Mouse (Mus musculus) WW6 (cell line): Measurements from ENCODE around the gene Hpse2.
A peak's percentile ranks its signal among the peaks of the same experiment; 100 is the strongest.

Experiments used
- DNase-seq: peaks from one replicate; pipeline ENCODE4 v3.0.0-alpha.2; 2013; ENCODE audit warnings: low read depth, low spot score

Hpse2 gene

GRCm38 (mm10) chr19:43174812-43175211 is 213.3 kb downstream of the Hpse2 start:
- DNase-seq: no peak

GRCm38 (mm10) chr19:43156085-43156484 is 232.1 kb downstream of the Hpse2 start:
- DNase-seq: no peak

- DNase-seq: no peak
Measured at GRCm38 (mm10) chr19:43155582-43155981, 232.6 kb downstream of the Hpse2 start.

- DNase-seq: no peak
Measured at GRCm38 (mm10) chr19:43147901-43148300, 240.3 kb downstream of the Hpse2 start.

- no peak for DNase-seq
Measured at GRCm38 (mm10) chr19:43146820-43147219, 241.3 kb downstream of the Hpse2 start.

DNA sequence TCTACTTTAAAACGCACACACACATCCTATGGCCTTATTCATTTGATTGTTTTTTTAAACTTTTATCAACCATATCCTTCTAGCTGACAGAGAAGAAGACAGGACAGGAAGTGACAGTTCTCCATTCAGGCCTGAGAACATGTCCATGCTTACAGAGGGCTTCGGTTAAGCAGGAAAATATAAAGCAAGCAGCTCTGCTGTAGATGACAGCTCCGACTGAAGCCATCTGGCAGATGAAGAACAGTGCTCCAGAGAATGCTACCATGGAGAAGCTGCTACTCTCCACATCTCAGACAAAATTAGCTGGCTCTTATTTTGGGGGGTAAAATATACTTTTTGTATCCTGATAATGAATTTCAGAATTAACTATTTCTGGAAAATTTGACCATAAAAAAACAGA is 246.5 kb downstream of the Hpse2 start:
- no peak for DNase-seq

GRCm38 (mm10) chr19:43109796-43110195 is 278.4 kb downstream of the Hpse2 start:
- DNase-seq: no peak

DNA sequence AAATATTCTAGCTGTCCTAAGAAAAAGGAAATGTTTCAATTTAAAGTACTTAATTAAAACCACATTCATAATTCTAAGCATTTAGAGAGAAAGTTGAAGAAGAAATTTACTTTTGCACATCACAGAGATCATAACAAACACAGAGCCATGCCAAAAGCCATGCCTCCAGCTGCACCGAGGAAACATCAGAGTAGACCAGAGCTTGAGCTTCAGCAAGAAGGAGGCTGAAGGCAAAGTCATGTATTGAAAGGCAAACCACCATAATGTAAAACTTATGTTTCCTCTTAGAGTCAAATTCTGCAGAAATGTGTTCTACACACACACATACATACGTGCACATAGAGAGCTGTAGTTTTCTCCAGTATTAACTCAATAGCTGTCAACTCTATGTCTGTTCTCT is 291.2 kb downstream of the Hpse2 start:
- DNase-seq: no peak

DNA sequence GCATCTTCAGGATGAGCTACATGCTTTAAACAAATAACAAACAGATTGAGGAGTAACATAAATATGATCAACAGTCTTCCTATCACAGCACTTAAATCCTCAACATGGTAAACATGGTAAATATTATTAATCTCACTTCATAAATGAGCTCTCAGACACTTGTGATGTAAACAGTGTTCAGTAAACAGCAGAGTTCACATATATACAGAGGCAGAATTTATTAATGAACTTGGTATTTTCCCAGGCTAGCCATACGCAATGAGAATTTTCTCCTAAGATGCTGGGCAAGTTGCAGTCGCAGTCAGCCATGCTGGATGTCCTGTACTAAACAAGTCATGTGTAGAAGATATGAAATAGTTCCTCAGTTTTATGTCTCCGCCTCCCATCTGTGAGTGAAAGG is 300.9 kb downstream of the Hpse2 start:
- DNase-seq: no peak

- no peak for DNase-seq
Measured at GRCm38 (mm10) chr19:43064155-43064554, 324.0 kb downstream of the Hpse2 start.

- no peak for DNase-seq
Measured at GRCm38 (mm10) chr19:43044506-43044905, 343.6 kb downstream of the Hpse2 start.

DNA sequence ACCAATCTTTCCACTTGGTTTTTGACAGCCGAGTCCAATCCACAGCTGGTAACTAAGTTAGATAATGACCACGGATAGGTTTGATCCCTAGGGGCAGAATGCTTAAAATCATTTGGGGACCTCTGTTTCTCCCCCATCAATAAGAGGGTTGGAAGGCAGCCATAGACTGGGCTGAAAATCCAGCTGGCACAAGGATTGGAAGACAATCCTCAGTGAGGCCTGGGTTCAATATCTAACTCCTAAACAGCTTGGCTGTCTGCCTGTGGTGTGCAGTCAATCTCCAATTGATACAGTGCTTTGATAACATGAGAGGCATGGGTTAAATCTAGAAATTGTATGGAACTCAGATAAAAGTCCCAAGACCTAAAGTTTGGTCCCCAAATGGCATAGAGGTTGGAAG is 345.4 kb downstream of the Hpse2 start:
- no peak for DNase-seq

DNA sequence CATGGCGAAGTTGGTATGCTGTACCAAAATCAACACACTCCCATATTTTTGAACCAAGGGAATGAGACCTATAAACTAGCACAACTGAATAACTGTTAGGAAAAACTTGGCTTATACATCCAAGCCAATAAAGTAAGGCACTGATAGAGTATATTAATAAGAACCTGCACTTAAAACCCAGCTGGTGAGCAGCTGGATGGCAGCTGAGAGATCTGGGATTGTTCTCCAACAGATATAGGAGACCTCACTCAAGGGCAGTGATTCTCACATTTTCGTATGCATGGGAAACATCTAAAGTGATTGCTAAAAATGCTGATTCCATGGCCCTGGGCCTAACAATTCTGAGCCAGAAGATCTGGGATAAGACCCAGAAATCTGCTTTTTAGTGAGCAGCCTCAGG is 345.9 kb downstream of the Hpse2 start:
- DNase-seq: no peak

GRCm38 (mm10) chr19:43036381-43036780 is 351.8 kb downstream of the Hpse2 start:
- no peak for DNase-seq

- peak; percentile 18 for DNase-seq
Measured at GRCm38 (mm10) chr19:43027305-43027704, 360.9 kb downstream of the Hpse2 start.

DNA sequence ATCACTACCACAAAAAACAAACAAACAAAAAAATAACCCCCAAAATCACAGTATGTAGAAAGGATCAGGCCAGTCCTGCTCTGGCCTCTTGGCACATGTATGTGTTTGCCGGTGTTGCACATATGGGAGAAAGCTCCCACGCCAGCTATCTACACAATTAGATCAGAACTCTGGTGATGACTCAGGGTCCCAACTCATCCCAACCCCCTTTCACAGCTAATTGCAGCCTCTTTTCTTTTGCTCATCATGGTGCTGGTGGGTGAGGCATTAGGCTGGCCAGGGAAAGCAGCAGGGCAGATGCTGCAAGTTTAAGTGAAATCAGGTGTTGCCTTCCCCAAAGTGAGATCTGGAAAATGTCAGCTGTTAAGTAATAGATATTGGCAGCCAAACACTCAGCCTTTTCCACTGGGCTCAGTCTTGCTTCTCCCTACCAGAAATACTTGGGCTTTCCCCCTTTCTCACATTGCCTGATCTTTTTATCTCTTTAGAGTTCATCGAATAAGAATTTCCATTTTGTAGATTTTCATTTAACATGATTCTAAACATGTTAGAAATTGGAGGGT is 365.5 kb downstream of the Hpse2 start:
- DNase-seq: no peak

GRCm38 (mm10) chr19:43018792-43019191 is 369.4 kb downstream of the Hpse2 start:
- DNase-seq: no peak

- DNase-seq: no peak
Measured at GRCm38 (mm10) chr19:42996406-42996805, 391.7 kb downstream of the Hpse2 start.

- DNase-seq: no peak
Measured at GRCm38 (mm10) chr19:42988833-42989232, 399.3 kb downstream of the Hpse2 start.

DNA sequence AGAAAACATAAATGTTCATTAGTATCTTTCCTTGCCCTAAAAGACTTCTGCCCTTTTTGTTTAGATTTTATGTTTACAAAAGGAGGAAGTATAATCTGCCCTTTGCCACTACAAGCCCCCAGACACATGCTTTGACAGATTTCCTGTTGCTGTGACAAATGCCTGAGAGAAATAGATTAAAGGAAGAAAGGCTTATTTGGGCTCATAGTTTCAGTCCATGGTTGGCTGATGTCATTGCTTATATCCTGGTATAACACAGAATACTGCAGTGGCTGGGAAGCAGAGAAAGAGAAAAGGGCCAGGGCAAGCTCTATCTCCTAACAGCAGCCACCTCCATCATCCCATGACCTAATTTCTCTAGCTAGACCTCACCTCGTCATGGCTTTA is 401.8 kb downstream of the Hpse2 start:
- no peak for DNase-seq

GRCm38 (mm10) chr19:42985372-42986314 is 402.5 kb downstream of the Hpse2 start:
- DNase-seq: no peak

DNA sequence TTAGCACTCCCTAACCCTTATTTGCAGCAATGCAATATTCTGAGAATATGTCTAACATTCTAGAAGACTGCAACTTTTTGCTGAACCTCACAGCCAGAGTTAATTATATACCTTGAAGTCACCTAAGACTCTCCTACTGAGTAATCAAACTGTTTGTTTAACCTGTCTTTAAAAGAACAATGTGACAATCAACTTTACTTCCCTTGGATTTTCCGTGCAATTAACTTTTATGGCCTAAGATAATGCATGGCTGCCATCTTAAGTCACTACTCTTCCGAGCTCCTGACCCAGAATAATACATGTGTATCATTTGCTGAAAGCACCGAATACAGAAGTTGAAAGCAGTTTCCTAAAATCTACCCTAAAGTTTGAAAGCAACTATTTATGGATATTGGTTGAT is 407.6 kb downstream of the Hpse2 start:
- DNase-seq: no peak

DNA sequence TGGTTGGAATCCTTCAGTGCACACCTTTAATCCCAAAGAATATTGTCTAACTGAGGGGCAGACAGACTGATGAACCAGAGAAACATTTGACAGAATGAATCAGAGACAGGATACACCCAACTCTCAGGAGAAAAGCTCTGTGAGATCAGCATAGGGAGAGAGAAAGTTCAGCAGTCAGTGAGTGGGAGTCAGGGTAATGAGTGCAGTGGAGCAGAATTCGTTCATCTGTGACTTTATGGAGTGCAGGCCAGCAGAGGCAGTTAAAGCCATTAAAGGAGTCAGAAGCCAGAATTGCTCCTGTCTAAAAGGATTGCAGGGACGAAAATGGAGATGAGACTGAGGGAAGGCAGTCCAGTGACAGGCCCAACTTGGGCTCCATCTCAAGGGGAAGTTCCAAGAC is 410.2 kb downstream of the Hpse2 start:
- DNase-seq: no peak
